Mouse (Mus musculus) naive thymus-derived CD4-positive, alpha-beta T cell, adult 5 months (primary cell): ENCODE results near the gene Pxmp2. TPM values are rescaled to one million over a fixed set of nuclear protein-coding genes. Genes with fewer than 3 reads are reported as not detected.

ENCODE experiments used
- polyA plus RNA-seq: library from polyadenylated mRNA; unstranded; fragments of 100-300 nt; shearing (Covaris generic); gene quantifications from one replicate; pipeline ENCODE4 v1.2.1, GENCODE M21; 2017

The Pxmp2 gene
- 2.4 TPM for polyA plus RNA-seq

DNA sequence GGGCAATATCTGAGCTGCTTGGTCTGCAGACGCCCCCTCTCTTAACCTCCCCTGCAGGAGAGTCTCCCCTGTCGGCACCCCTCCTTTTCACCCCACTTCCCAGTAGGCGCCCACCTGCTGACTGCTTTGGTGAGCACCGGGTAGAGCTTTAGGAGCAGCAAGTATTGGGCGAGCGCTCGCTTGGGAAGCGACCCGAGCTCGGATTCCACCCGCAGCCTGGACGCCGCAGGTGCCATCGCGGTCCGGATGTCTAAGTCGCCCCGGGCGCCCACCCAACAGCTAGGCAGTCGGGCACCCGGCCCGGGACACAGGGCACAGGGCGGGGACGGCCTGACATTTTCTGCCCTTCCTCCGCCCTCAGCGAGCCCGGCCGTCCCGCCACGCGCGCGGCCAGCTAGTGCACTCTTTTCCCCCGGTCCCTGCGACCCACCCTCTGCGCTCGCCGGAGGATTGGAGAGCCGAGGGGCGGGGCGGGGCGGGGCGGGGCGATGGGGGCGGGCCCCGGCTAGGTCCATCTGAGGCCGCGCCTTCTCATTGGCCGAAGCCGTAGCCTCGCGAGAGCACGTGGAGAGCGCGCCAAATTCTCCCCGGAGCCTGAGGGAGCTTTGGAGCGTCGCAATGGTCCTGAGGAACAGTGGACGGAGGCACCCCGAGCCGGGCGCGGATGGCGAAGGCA, at the start of gene Pxmp2, which contains the start of gene Pole:
Pxmp2 (minus strand) TSS at position 417 of the 676 bp plus-strand sequence.
Pole (plus strand) TSS at position 537 of the 676 bp plus-strand sequence.

DNA sequence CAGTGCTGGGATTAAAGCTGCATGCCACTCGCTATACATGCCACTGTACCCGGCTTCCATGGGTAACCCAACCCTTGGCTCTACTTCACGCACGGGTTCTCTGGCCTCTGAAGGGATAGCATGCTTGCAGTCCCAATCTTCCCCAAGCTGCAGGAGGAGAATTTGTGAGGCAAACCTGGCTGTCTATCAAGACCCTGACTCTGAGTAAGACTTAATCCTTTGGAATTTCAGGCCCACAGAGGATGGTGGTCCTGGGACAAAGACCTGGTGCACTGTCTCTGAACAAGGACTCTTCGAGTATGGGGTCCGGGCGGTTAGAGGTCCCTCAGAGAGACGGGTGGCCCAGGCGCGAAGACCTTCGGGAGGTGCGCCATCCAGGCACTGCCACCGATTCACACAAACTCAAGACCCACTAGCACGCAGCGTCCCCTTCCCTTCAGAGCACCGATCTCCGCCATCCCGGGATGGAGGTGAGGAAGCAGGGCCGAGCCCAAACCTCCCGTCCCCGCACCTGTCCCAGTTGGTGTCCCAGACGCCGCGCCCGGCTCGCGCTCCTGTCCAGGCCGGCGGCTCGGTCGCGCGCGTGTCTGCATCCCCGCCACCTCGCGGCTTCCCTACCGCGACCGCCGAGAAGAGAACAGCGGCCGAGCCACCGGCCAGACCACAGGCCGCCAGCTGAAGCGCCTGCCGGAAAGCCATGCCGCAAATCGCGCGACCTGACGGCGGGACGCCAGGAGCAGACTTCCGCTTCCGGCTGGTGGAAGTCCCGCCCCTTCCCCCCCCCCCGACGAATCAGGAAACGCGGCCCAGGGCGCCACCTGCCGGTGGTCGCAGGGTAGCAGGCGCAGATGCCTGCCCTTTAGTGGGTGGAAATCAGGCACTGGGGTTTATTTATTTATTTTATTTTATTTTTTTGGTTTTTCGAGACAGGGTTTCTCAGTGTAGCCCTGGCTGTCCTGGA, 16.6 kb downstream of the Pxmp2 start, which contains the start of gene Pgam5:
Pgam5 (minus strand) TSS at position 773 of the 961 bp plus-strand sequence.

DNA sequence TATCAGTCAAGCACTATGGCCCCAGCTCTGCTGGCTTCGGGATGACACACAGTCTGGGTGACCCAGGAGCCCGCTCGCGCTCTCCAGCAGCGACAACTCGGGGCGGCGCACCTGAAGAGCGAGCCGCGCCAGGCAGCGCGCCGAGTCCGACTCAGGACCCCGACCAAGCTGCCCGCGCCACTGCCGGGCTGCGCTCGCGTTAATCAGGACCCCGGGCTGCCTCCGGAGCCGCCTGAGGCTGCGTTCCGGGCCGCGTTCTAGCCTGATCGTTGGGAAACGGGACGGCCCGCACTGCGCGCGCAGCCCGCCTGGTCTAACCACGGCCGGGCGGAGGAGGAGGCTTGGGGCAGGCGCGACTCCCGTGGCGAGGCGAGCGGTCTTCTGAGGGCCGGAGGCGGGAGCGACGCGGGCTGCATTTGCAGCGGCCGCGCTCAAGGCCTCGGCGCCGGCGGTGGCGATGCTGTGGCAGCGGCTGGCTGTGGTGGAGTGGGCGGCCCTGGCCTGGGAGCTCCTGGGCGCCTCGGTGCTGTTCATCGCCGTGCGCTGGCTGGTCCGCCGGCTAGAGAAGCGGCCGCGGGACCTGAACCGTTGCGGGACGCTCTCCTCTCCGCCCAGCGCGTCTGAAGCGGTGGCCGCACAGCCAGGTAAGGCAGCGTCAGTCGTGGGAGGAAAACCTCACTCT, 55.1 kb downstream of the Pxmp2 start, which contains the start of gene Ankle2:
Ankle2 (plus strand) TSS at position 225 of the 682 bp plus-strand sequence.

Other genes with a start within 250 kb of the Pxmp2 start
- gene Gm17655, start 213.7 kb downstream of the Pxmp2 start, polyA plus RNA-seq = 7.4 TPM
- 0.86 TPM for gene Gm35315, start 191.8 kb downstream of the Pxmp2 start, polyA plus RNA-seq
- 2.8 TPM for gene Plcxd1, start 186.2 kb downstream of the Pxmp2 start, polyA plus RNA-seq
- gene Gtpbp6, start 178.0 kb downstream of the Pxmp2 start, polyA plus RNA-seq = 67.6 TPM
- gene Zfp605, start 176.1 kb downstream of the Pxmp2 start, polyA plus RNA-seq = 1.8 TPM
- gene Chfr, start 150.3 kb downstream of the Pxmp2 start, polyA plus RNA-seq = 65.5 TPM
- gene Golga3, start 109.5 kb downstream of the Pxmp2 start, polyA plus RNA-seq = 30.7 TPM
- 48.9 TPM for gene Ankle2, start 55.2 kb downstream of the Pxmp2 start, polyA plus RNA-seq
- gene Pgam5, start 16.3 kb downstream of the Pxmp2 start, polyA plus RNA-seq = 59.6 TPM
- gene Pole, start 120 bp upstream of the Pxmp2 start, polyA plus RNA-seq = 3.6 TPM
- gene P2rx2, start 57.0 kb upstream of the Pxmp2 start, polyA plus RNA-seq = not detected
- gene Lrcol1, start 58.5 kb upstream of the Pxmp2 start, polyA plus RNA-seq = not detected
- gene Fbrsl1, start 162.3 kb upstream of the Pxmp2 start, polyA plus RNA-seq = 119 TPM